Mouse (Mus musculus): ENCODE results near the gene Yif1a. TPM values are rescaled to one million over a fixed set of nuclear protein-coding genes. Genes with fewer than 3 reads are reported as not detected.
A peak's percentile ranks its signal among the peaks of the same experiment; 100 is the strongest.

Gene Yif1a
- 121 and 130 TPM in 2 replicates for polyA plus RNA-seq (2012; rRNA removed)
- polyA plus RNA-seq (2014; fragmentation: Nextera tagmentation; extraction: Ambion mirVana), result 129 and 144 TPM in 2 replicates

GRCm38 (mm10) chr19:5087884-5088728 lies at the start of gene Yif1a:
Gene Yif1a, plus strand, starts transcription at chr19:5088538.
- peak within 1 kb of the TSS; percentile 81 for H3K4me2 ChIP-seq (replicated peaks; ENCODE audit: low read depth, low read length, severe bottlenecking)
- DNase-seq (ENCODE audit: low spot score) (peak; percentile 99), ATAC-seq (ENCODE audit: low FRiP score, low read depth) (peak; percentile 95)
- H3K9ac ChIP-seq (ENCODE audit: low read depth, low read length, severe bottlenecking), result peak within 1 kb of the TSS; percentile 72
- peaks cover 14% of the 10 kb centered on the region for H3K4me1 ChIP-seq (ENCODE audit: control insufficient read depth, insufficient read depth, low read length)
- TF ChIP-seq POLR2A (IDR thresholded peaks at IDR 0.05; ENCODE audit: borderline replicate concordance, extremely low read depth, insufficient read depth, insufficient read length), result peak; percentile 56; the same call in 1 of the 2 replicates
- H3K36me3 ChIP-seq (ENCODE audit: control insufficient read depth, insufficient read depth, low read length), result peaks cover 36% of the 10 kb centered on the region
- peaks cover 32% of the 10 kb centered on the region for H3K27me3 ChIP-seq (ENCODE audit: control insufficient read depth, insufficient read depth, low read length)
- peak within 1 kb of the TSS; percentile 84 for H3K4me3 ChIP-seq (replicated peaks; ENCODE audit: low read length)
- WGBS, result under 1% methylated on average over 58 of the region's 58 CpGs
- H3K9me3 ChIP-seq (ENCODE audit: control insufficient read depth, low read length), result no peaks in the 10 kb centered on the region
- peak within 1 kb of the TSS; percentile 69 for H3K27ac ChIP-seq (replicated peaks; ENCODE audit: low read depth, low read length)

GRCm38 (mm10) chr19:5038709-5039156 lies 49.6 kb upstream of the Yif1a start, which contains the start of the genes B4gat1 and AC124502.3:
Gene B4gat1, plus strand, starts transcription at chr19:5038826.
Gene AC124502.3, plus strand, starts transcription at chr19:5038891.
- DNase-seq (ENCODE audit: low spot score), result peak; percentile 94
- Histone ChIP-seq H3K9me3 (ENCODE audit: control insufficient read depth, low read length) (no peaks in the 10 kb centered on the region), H3K4me2 (replicated peaks; ENCODE audit: low read depth, low read length, severe bottlenecking) (peak within 1 kb of the TSS; percentile 98), H3K9ac (ENCODE audit: low read depth, low read length, severe bottlenecking) (peak within 1 kb of the TSS; percentile 86), H3K27me3 (ENCODE audit: control insufficient read depth, insufficient read depth, low read length) (no peaks in the 10 kb centered on the region), H3K27ac (replicated peaks; ENCODE audit: low read depth, low read length) (peak within 1 kb of the TSS; percentile 82), H3K4me3 (replicated peaks; ENCODE audit: low read length) (peak within 1 kb of the TSS; percentile 78), H3K36me3 (ENCODE audit: control insufficient read depth, insufficient read depth, low read length) (no peaks in the 10 kb centered on the region), H3K4me1 (ENCODE audit: control insufficient read depth, insufficient read depth, low read length) (peaks cover 22% of the 10 kb centered on the region)
- ATAC-seq (ENCODE audit: low FRiP score, low read depth), result peak; percentile 90
- under 1% methylated on average over 40 of the region's 44 CpGs for WGBS
- TF ChIP-seq POLR2A (IDR thresholded peaks at IDR 0.05; ENCODE audit: borderline replicate concordance, extremely low read depth, insufficient read depth, insufficient read length), result no peak; the same call in 1 of the 2 replicates

- H3K9me3 ChIP-seq (ENCODE audit: control insufficient read depth, low read length), result no peaks in the 10 kb centered on the region
- WGBS, result 7% methylated on average over 41 of the region's 41 CpGs
- H3K27me3 ChIP-seq (ENCODE audit: control insufficient read depth, insufficient read depth, low read length), result no peaks in the 10 kb centered on the region
- peak overlapping the region; percentile 78 for H3K4me3 ChIP-seq (replicated peaks; ENCODE audit: low read length)
- H3K4me1 ChIP-seq (ENCODE audit: control insufficient read depth, insufficient read depth, low read length), result peaks cover 22% of the 10 kb centered on the region
- no peak overlapping the region for H3K27ac ChIP-seq (replicated peaks; ENCODE audit: low read depth, low read length)
- TF ChIP-seq POLR2A (IDR thresholded peaks at IDR 0.05; ENCODE audit: borderline replicate concordance, extremely low read depth, insufficient read depth, insufficient read length), result no peak
- H3K9ac ChIP-seq (ENCODE audit: low read depth, low read length, severe bottlenecking), result peak overlapping the region; percentile 86
- peak overlapping the region; percentile 98 for H3K4me2 ChIP-seq (replicated peaks; ENCODE audit: low read depth, low read length, severe bottlenecking)
- ATAC-seq (ENCODE audit: low FRiP score, low read depth), result no peak
- H3K36me3 ChIP-seq (ENCODE audit: control insufficient read depth, insufficient read depth, low read length), result no peaks in the 10 kb centered on the region
- DNase-seq (ENCODE audit: low spot score), result no peak
Measured at GRCm38 (mm10) chr19:5039301-5040114, 48.8 kb upstream of the Yif1a start.

GRCm38 (mm10) chr19:5040862-5041523 lies 47.3 kb upstream of the Yif1a start, which contains the start of gene Brms1:
Gene Brms1, plus strand, starts transcription at chr19:5041354.
- Histone ChIP-seq H3K9ac (ENCODE audit: low read depth, low read length, severe bottlenecking) (peak within 1 kb of the TSS; percentile 86), H3K4me1 (ENCODE audit: control insufficient read depth, insufficient read depth, low read length) (peaks cover 22% of the 10 kb centered on the region), H3K9me3 (ENCODE audit: control insufficient read depth, low read length) (no peaks in the 10 kb centered on the region), H3K4me3 (replicated peaks; ENCODE audit: low read length) (peak within 1 kb of the TSS; percentile 78), H3K4me2 (replicated peaks; ENCODE audit: low read depth, low read length, severe bottlenecking) (peak within 1 kb of the TSS; percentile 98), H3K36me3 (ENCODE audit: control insufficient read depth, insufficient read depth, low read length) (no peaks in the 10 kb centered on the region), H3K27ac (replicated peaks; ENCODE audit: low read depth, low read length) (0 out of 2 replicates have a peak within 1 kb of the TSS, but pooled peaks have one; percentile 43), H3K27me3 (ENCODE audit: control insufficient read depth, insufficient read depth, low read length) (no peaks in the 10 kb centered on the region)
- peak; percentile 94 for DNase-seq (ENCODE audit: low spot score)
- TF ChIP-seq POLR2A (IDR thresholded peaks at IDR 0.05; ENCODE audit: borderline replicate concordance, extremely low read depth, insufficient read depth, insufficient read length), result no peak
- ATAC-seq (ENCODE audit: low FRiP score, low read depth), result peak; percentile 75
- WGBS, result 8% methylated on average over 40 of the region's 40 CpGs

Measured in limb, embryonic 14.5 days (tissue).